Mouse (Mus musculus) granulocyte monocyte progenitor cell, adult 5-6 weeks (primary cell): ENCODE results near the gene Ptp4a2. TPM values are rescaled to one million over a fixed set of nuclear protein-coding genes. Genes with fewer than 3 reads are reported as not detected.

Source experiments
- ATAC-seq: replicated peaks from 2 replicates; pipeline ENCODE4 v1.8.0; 2016; ENCODE audit warnings: mild to moderate bottlenecking, moderate TSS enrichment, inconsistent platforms; ENCODE audit not compliant: poor library complexity, severe bottlenecking
- total RNA-seq, 2 experiments: library from RNA; stranded (forward) in 1 of 2; stranded (reverse) in 1 of 2; fragments of 200-712, 200-1000 nt in 1 of 2; fragments of >200 nt in 1 of 2; fragmentation: Nextera tagmentation in 1 of 2; gene quantifications; 2 replicates each; pipeline ENCODE4 v1.2.3; 2014 to 2017

The Ptp4a2 gene
- total RNA-seq, 2 experiments from 2014 or later = 304 to 391 TPM

- peak; percentile 65 for ATAC-seq
These were observed 15.7 kb upstream of the Ptp4a2 start for GRCm38 (mm10) chr4:129795151-129795860.

GRCm38 (mm10) chr4:129795861-129796260, 15.2 kb upstream of the Ptp4a2 start:
- ATAC-seq = no peak

GRCm38 (mm10) chr4:129797985-129798384, 13.0 kb upstream of the Ptp4a2 start:
- ATAC-seq = no peak

GRCm38 (mm10) chr4:129803368-129803767, 7.7 kb upstream of the Ptp4a2 start:
- peak; percentile 91 for ATAC-seq

GRCm38 (mm10) chr4:129805059-129805458, 6.0 kb upstream of the Ptp4a2 start:
- ATAC-seq = no peak

- ATAC-seq = no peak
These were observed 818 bp downstream of the Ptp4a2 start for GRCm38 (mm10) chr4:129811605-129812468.

GRCm38 (mm10) chr4:129817591-129817990, 6.6 kb downstream of the Ptp4a2 start:
- ATAC-seq = no peak

GRCm38 (mm10) chr4:129818506-129819195, 7.6 kb downstream of the Ptp4a2 start:
- ATAC-seq = no peak

GRCm38 (mm10) chr4:129819712-129820336, 8.8 kb downstream of the Ptp4a2 start:
- ATAC-seq = peak; percentile 89

- ATAC-seq = peak; percentile 43
These were observed 9.5 kb downstream of the Ptp4a2 start for GRCm38 (mm10) chr4:129820417-129821086.

- peak; percentile 12; the same call in 1 of the 2 replicates for ATAC-seq
These were observed 10.1 kb downstream of the Ptp4a2 start for GRCm38 (mm10) chr4:129821087-129821616.

GRCm38 (mm10) chr4:129822324-129822723, 11.3 kb downstream of the Ptp4a2 start:
- ATAC-seq = no peak

- no peak for ATAC-seq
These were observed 12.3 kb downstream of the Ptp4a2 start for GRCm38 (mm10) chr4:129823216-129823810.

- no peak for ATAC-seq
These were observed 16.6 kb downstream of the Ptp4a2 start for GRCm38 (mm10) chr4:129827611-129828010.

- no peak for ATAC-seq
These were observed 17.1 kb downstream of the Ptp4a2 start for GRCm38 (mm10) chr4:129828081-129828480.

GRCm38 (mm10) chr4:129829799-129830198, 18.8 kb downstream of the Ptp4a2 start:
- peak; percentile 74 for ATAC-seq

GRCm38 (mm10) chr4:129830343-129830944, 19.4 kb downstream of the Ptp4a2 start:
- ATAC-seq = peak; percentile 29; the same call in 1 of the 2 replicates

- no peak for ATAC-seq
These were observed 23.6 kb downstream of the Ptp4a2 start for GRCm38 (mm10) chr4:129834581-129834980.

- no peak for ATAC-seq
These were observed 24.3 kb downstream of the Ptp4a2 start for GRCm38 (mm10) chr4:129835296-129835695.
